Mouse (Mus musculus) erythroblast, embryonic 14.5 days (primary cell): ENCODE measurements around the gene Pbp2.

Source experiments
- GATA1 ChIP-seq: IDR thresholded peaks from 2 replicates; pipeline ENCODE4 v1.6.1; 2012; ENCODE audit warnings: low read length, inconsistent platforms, mixed read lengths
- TAL1 ChIP-seq: IDR thresholded peaks from 3 replicates; pipeline ENCODE4 v1.6.1; 2012; ENCODE audit warnings: low read length, inconsistent platforms, mixed read lengths

GRCm38 (mm10) chr6:135261124-135261523 lies 49.1 kb downstream of the Pbp2 start:
- no peak for TF ChIP-seq GATA1
- TF ChIP-seq TAL1, result no peak
